Mouse (Mus musculus): ENCODE measurements at regions not wholly inside any gene's neighbourhood (a gene's known extent, or its start where the extent isn't known, plus 50 kb on each side); places are given as distances from the start of the nearest gene placed in this dataset.
"Not testable (repeated sequence)": the region's sequence is repeated elsewhere in the genome, so short reads cannot be mapped to it uniquely, and the experiment has no call there.

- not testable (repeated sequence) for TF ChIP-seq POLR2A (IDR thresholded peaks at IDR 0.05; ENCODE audit: low read depth, low read length); CTCF (IDR thresholded peaks at IDR 0.05; ENCODE audit: borderline replicate concordance, insufficient read depth, low read length)
These were observed 60.8 kb upstream of the Dnajc1 start for GRCm38 (mm10) chr2:18453426-18453825.
